Mouse (Mus musculus) activated CD4-positive, CD25-positive, alpha-beta regulatory T cell, adult 4 months (primary cell): ENCODE data around the gene Ndufa8. TPM values are rescaled to one million over a fixed set of nuclear protein-coding genes. Genes with fewer than 3 reads are reported as not detected.

ENCODE experiments used
- ATAC-seq: one replicate; pipeline ENCODE4 v1.8.0; 2017
- polyA plus RNA-seq, 2 experiments: library from polyadenylated mRNA; unstranded; fragments of 100-300 nt; shearing (Covaris generic); gene quantifications; one replicate each; pipeline ENCODE4 v1.2.1; 2017

The Ndufa8 gene
- polyA plus RNA-seq: 100 to 1,000 TPM; 194 to 234 TPM

DNA sequence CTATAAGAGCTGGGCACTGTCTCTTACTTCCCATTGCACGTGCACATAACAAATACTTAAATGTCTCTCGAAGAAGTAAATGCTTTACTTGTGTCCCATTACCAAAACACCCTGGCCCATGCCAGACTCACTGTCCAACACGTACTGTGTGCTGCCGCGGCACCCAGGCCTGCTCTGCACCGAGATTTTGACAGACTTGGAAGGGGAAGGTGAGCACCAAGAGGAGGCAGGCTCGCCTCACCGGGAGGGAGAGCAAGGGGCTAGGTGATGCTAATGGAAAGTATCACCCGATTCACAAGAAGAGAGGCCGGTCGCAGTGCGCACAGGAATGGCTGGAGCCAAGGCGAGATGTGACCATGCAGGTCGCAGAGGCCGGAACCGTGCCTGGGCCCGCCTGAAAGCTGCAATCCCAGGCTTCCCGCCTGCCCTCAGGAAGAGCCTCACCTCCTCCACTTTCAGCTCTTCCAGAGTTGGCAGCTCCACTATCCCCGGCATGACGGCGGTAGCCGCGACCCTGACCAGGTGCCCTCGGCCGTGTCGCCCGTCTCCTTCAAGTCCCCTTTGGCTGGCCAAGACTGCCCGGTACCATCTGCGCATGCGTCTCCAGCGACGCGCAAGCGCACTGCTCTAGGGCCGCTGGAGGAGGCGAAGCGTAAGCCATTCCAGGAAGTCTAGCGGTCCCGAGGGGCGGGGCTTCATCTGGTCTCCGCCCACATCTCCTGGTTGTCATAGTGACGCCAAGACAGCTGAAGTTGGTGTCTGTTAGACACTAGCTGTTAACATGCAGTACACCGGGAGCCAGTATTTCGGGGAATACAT lies at the start of gene Ndufa8, which contains the start of gene Morn5:
TSS of gene Ndufa8 (minus strand) at position 659 of the 819 bp plus-strand sequence.
TSS of gene Morn5 (plus strand) at position 711 of the 819 bp plus-strand sequence.
- peak; percentile 96 for ATAC-seq

- ATAC-seq: no peak
Measured at GRCm38 (mm10) chr2:36098021-36098420, 48.8 kb upstream of the Ndufa8 start.

- ATAC-seq: no peak
Measured at GRCm38 (mm10) chr2:36097129-36097815, 48.1 kb upstream of the Ndufa8 start.

- no peak for ATAC-seq
Measured at GRCm38 (mm10) chr2:36093914-36094475, 44.8 kb upstream of the Ndufa8 start.

DNA sequence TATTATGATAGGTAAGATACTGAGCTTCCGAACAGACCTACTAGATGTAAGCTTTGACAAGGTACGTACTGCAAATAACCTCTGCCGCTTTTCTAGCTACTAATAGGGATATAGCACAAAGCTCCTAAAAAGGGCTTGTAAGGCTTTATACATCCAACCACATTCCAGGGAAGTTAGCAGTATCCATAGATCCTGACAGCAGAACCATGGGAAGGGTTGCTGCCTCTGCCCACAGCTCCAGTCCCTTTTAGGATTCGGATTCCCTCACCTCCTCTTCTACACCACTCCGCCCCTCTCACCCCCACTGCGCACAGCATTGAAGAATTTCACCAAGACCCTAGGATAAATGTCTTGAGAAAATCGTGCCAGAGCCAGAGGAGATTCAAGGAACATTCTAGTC lies 44.1 kb upstream of the Ndufa8 start:
- ATAC-seq: no peak

DNA sequence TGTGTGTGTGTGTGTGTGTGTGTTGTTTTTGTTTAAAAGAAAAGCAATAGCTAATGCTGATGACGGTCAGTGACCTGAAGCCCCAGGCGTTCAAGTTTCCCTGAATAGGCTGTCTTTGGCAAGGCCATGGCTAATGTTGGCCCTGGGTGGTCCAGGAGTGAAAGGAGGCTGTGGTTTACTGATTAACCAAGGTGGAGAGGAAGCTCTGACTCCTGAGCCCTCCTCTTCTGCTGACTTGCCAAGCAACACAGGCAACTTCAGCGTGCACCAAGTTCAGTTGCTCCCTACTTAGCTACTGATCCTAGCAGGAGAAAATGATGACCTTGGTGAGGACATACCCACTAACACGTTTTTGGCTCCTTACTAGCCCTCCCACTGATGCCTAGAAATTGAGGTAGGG lies 43.5 kb upstream of the Ndufa8 start:
- no peak for ATAC-seq

GRCm38 (mm10) chr2:36090853-36091741 lies 41.9 kb upstream of the Ndufa8 start:
- ATAC-seq: no peak

GRCm38 (mm10) chr2:36089190-36089589 lies 40.0 kb upstream of the Ndufa8 start:
- no peak for ATAC-seq

DNA sequence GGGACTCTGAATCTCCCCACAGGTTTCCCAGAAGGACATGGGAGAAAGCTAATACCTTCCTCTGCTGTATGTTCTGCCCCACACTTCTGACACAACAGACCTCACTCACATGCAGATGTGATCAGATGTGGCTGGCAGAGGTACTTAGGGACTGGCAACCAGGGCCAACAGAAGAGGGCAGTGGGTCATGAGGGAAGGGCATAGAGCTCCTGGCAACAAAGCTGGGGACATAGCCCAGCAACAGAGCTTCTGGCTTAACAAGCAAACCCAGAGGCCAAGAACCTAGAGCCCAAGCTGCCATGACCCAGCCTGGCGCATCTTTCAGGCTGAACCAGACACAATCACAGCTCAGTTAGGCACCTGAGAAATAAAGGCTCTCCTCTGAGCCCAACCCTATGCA lies 35.8 kb upstream of the Ndufa8 start:
- no peak for ATAC-seq

- no peak for ATAC-seq
Measured at GRCm38 (mm10) chr2:36082802-36083580, 33.8 kb upstream of the Ndufa8 start.

DNA sequence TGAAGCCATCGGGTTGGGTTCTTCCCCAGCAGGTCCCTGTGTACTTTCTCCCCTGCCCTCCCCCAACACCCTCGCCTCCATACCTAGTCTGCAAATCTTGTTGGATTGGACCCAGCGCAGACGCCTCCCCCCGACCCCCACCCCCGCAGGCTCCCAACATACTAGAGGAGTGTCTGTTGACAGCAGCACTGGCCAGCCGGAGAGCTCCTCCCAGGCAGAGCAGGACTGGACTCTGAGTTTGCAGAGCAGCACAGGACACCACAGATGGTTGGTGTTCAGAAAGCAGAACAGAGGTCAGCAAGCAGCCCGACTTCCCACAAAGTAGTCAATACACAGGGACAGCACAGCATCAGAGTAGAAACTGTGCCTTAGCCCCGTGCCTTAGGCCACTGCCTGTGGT lies 32.2 kb upstream of the Ndufa8 start:
- ATAC-seq: no peak

GRCm38 (mm10) chr2:36077160-36077761 lies 28.1 kb upstream of the Ndufa8 start:
- no peak for ATAC-seq

DNA sequence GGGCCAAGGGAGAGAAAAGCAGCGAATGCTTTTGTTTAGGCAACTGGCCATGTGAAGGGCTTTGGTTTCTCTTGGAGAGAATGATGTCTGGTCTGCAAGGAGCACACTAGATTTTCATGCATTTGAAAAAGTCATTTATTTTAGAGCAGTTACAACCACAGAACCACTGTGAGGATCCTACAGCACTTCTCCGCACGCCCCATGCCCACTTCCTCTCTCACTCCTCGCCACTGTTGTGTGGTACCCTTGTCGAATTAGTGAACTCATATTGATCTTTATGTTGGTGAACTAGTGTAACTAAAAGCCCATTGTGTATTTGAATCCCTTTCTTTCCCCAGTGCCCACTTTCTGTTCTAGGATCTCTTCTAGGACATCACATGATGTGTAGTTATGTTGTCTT lies 26.0 kb upstream of the Ndufa8 start:
- ATAC-seq: no peak

DNA sequence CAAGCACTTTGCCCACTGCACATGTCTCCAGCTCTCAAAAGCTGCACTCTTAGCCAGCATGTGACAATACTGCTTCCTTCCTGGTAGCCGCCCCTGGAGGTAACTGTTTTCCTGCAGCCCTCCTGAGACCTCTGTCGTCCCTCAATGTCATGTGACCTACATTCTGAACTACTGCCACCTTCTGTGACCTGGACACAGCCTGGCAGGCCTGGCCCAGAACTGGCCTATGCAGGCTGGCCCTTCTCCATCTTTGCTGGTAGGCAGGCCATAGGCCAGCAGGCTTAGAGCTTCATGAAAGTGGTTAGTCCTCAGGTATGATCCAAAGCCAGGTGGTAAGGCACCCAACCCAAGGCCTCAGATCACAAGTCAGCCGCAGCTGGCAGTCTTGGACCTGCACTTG lies 24.6 kb upstream of the Ndufa8 start:
- no peak for ATAC-seq

DNA sequence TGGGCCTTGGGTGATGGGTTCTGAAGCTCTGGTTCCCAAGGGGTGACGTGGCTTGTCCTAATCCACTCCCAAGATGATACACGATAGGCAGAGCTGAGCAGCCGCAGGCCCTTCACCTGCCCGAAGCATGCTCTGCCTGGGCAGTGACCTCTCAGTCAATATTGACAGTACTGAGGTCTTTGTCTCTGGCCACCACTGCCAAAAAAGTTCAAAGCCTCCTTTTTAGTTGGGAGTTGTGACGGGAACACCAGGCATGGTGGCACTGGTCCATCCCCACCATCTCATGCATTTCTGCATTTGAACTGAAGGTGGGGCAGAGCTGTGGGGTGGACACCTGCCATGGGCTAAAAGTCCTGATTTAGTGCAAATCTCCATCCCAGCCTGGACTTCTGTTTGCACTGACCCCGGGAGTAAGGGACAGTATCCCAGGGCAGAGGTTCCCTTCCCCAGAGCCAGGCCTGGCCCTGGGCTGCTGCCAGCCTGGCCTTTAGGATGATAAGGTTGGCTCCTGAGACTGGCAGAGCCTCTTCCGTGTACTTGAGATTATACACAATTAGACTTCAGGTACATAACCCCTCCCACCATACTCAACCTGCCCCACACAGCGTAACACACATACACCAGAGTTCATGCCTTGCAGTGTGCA lies 22.6 kb upstream of the Ndufa8 start:
- no peak for ATAC-seq

GRCm38 (mm10) chr2:36067132-36067531 lies 17.9 kb upstream of the Ndufa8 start:
- ATAC-seq: no peak

- ATAC-seq: no peak
Measured at GRCm38 (mm10) chr2:36061409-36061808, 12.2 kb upstream of the Ndufa8 start.

DNA sequence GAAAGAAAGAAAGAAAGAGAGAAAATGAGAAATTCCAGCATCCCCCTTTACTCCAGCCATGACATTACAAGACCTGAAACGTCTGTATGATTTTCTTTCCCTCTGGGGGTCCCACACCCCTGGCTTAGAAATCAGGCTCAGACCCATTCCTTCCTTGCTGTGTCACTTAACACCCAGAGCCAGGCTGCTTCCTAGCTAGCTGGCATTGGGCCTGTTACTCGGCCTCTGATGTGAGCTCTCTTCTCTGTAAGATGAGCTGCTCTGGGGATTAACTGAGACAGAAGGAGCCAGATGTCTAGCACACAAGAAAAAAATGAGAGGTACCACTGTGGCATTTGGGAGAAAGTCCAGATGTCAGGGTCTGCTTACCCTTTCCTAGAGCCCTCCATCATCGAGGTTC lies 7.0 kb upstream of the Ndufa8 start:
- ATAC-seq: no peak

DNA sequence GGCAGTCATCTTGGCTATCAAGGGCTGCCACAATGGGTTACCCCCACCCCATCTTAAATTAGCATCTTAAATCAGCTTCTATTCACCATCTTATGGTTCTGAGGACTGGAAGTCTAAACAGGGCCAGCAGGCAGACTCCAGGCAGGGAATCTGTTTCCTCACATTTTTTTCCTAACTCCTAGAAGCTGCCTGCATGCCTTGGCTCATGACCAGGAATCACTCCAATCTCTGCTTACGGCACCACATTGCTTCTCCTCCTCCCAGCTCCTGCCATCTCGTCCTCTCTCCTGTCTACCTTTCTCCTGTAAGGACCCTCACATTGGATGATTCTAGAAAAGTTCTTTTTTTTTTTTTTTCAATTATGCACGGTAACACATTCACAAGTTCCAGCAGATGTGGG lies 4.0 kb upstream of the Ndufa8 start:
- ATAC-seq: no peak

- ATAC-seq: no peak
Measured at GRCm38 (mm10) chr2:36049567-36049954, 355 bp upstream of the Ndufa8 start.

DNA sequence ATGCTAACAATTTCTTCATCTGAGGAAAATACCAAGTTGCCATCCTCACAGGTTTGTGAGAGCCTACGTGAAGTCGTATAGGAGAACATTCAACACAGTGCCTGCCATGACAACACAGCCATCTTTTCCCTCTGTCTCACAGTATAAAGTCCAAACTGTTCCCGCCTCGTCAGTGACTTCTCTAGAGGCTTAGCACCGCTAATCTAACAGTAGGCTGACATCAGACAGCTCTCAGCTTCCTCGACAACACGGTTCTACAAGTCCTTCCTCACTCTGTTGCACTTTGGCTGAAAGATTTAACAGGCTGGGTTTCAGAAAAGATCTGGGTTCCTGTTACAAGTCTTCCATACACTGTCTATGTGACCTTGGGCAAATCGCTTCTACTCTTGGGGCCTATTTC lies 1.0 kb downstream of the Ndufa8 start:
- no peak for ATAC-seq
